Mouse (Mus musculus): ENCODE data around the gene Cpa2. TPM values are rescaled to one million over a fixed set of nuclear protein-coding genes. Genes with fewer than 3 reads are reported as not detected.

Gene Cpa2
- not detected for total RNA-seq (2021)
- long read RNA-seq, experiment 1 = 0 reads
- long read RNA-seq, experiment 2 = 0 reads

GRCm38 (mm10) chr6:30541009-30541799 is at the start of gene Cpa2:
Gene Cpa2 (plus strand): TSS chr6:30541582.
- DNase-seq = no peak
- Histone ChIP-seq H3K27ac (no peak within 1 kb of the TSS), H3K4me3 (no peak within 1 kb of the TSS)
- intact Hi-C loops (cut with DNase I) = no loop called here
- no peak for TF ChIP-seq CTCF (IDR thresholded peaks at IDR 0.05)

DNA sequence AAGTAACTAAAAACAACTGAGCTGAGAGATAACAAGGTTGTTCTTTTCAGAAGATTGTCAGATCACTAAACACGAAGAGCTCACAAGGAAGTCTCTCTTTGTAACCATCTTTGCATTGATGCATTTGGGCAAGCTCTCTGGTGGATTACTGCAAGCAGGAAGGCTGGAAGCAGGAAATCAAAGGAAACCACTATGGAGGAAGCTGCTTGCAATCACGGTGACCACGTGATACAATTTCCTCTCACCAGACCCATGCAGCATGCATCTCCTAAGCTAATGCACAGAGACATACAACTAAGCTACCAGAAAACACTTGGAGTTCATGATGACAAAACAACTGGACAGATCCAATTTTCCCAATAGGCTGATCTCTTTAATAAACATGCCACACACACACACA is 42.3 kb upstream of the Cpa2 start:
- Histone ChIP-seq H3K4me3 (no peak overlapping the region), H3K27ac (no peak overlapping the region)
- TF ChIP-seq CTCF (IDR thresholded peaks at IDR 0.05) = no peak
- no peak for DNase-seq
- intact Hi-C loops (cut with DNase I) = no loop called here

DNA sequence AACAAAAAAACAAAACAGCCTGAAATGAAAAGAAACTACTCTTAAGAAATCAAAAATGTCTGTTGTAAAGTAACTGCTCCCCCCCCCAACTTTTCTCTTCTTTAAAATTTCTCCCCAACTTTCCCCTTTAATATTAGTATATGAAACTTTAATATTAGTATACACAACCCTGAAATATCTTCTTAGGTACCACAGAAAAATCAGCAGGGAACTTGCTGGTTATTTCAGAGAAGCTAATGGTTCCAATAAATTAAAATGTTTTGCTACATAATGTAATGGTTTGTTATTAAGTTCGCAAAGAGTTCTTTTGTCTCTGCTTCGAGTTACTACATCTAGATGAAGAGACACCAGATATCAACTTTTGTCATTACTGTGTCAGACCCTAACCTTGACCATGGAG is 32.6 kb upstream of the Cpa2 start:
- intact Hi-C loops (cut with DNase I) = loop anchor here (5.0 kb wide), 1 partner anchor 388 kb away; the partner anchor contains the start of gene Copg2
- peak overlapping the region; percentile 91 for H3K27ac ChIP-seq
- DNase-seq = no peak
- peak overlapping the region; percentile 71 for H3K4me3 ChIP-seq
- no peak for TF ChIP-seq CTCF (IDR thresholded peaks at IDR 0.05)

DNA sequence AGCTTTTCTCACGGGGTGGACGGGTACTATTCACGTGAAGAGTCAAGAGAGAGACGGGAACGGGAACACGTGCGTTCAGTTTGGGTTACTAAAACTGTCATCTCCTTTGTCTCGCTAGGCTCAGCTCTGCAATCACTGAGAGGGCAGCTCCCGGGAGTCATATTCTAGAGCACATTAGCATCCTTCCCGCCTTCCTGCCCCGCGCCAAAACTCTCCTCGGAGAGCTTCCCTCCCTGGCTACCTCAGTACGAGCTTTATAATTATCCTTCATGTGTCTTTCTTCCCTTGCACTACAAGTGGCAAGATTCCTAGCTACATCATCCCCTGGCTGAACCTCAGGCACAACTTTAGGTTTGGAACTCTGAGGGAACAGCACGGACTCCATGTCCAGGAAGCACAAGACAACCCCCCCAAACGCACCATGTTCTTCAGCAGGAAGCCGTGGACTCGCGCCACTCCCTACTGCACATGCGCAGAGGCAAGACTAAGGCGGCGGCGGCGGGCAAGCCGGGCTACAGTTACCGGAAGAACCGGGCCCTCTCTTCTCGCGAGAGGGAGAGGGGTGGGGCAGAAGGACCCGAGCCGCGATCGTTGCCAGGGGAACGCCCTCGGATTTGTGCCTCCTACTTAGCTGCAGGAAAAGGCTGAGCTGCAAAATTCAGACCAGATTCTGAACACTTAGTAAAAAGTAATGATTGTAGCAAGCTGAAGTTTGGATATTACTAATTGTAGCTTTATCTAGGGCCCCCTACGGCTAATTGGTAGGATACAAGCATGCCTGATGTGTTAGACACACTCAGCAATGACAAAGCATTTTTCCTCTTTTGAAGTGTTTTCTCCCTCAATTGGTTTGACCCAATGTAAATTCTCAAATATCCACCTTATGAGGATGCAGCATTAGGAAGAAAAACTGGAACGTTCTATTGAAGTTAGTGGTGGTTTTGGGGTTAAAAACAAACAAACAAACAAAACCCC is 31.8 kb upstream of the Cpa2 start, which contains the start of the genes Tmem209 and Ssmem1:
Tmem209 (minus strand) TSS at position 519 of the 975 bp plus-strand sequence.
Ssmem1 (plus strand) TSS at position 585 of the 975 bp plus-strand sequence.
- peak; percentile 100 for DNase-seq
- H3K27ac ChIP-seq = peak within 1 kb of the TSS; percentile 91
- peak within 1 kb of the TSS; percentile 71 for H3K4me3 ChIP-seq
- TF ChIP-seq CTCF (IDR thresholded peaks at IDR 0.05) = no peak
- intact Hi-C loops (cut with DNase I) = loop anchor here (5.0 kb wide), 1 partner anchor 388 kb away; the partner anchor contains the start of gene Copg2

DNA sequence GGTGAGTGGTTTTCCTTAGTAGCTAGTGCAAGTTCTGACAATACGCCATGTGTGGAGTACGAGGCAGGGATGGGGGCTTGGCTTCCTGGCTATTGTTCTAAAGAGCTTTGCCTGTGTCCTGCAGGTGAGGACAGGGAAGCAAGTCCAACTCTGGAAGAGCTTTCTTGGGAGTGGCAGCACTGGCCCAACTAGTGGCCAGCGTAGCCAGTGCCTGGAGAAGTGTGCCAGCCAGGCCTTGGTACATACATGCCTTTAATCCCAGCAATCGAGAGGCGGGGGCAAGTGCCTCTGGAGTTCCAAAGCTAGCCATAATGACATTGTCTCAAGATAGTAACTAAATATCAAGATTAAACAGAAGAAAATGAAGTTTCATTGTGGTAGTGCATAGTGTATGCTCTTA is 31.1 kb upstream of the Cpa2 start:
- DNase-seq = no peak
- H3K27ac ChIP-seq = peak overlapping the region; percentile 91
- peak overlapping the region; percentile 71 for H3K4me3 ChIP-seq
- intact Hi-C loops (cut with DNase I) = no loop called here
- TF ChIP-seq CTCF (IDR thresholded peaks at IDR 0.05) = no peak

DNA sequence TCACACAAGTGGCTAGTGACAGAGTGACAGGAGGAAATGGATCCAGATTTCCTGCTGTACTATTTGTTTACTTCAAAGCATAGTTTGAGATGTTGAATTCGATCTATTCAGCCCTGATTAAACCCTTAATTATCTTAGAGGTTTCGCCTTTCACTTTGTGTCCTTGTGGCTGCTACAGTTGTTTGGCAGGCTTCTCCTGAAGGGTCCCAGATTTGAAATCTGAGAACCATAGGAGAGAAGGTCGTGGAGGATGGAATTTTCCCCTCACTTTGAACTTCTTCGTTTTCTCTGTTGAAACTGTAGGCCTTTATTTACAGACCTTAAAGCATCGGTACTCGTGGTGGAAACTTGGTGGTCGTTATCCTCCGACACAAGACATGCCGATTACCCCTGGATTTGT is 27.1 kb upstream of the Cpa2 start:
- Histone ChIP-seq H3K4me3 (no peak overlapping the region), H3K27ac (no peak overlapping the region)
- no peak for DNase-seq
- intact Hi-C loops (cut with DNase I) = no loop called here
- no peak for TF ChIP-seq CTCF (IDR thresholded peaks at IDR 0.05)

GRCm38 (mm10) chr6:30520400-30520799 is 21.0 kb upstream of the Cpa2 start:
- no peak for DNase-seq
- no peak overlapping the region for H3K27ac ChIP-seq
- intact Hi-C loops (cut with DNase I) = no loop called here
- H3K4me3 ChIP-seq = no peak overlapping the region
- no peak for TF ChIP-seq CTCF (IDR thresholded peaks at IDR 0.05)

DNA sequence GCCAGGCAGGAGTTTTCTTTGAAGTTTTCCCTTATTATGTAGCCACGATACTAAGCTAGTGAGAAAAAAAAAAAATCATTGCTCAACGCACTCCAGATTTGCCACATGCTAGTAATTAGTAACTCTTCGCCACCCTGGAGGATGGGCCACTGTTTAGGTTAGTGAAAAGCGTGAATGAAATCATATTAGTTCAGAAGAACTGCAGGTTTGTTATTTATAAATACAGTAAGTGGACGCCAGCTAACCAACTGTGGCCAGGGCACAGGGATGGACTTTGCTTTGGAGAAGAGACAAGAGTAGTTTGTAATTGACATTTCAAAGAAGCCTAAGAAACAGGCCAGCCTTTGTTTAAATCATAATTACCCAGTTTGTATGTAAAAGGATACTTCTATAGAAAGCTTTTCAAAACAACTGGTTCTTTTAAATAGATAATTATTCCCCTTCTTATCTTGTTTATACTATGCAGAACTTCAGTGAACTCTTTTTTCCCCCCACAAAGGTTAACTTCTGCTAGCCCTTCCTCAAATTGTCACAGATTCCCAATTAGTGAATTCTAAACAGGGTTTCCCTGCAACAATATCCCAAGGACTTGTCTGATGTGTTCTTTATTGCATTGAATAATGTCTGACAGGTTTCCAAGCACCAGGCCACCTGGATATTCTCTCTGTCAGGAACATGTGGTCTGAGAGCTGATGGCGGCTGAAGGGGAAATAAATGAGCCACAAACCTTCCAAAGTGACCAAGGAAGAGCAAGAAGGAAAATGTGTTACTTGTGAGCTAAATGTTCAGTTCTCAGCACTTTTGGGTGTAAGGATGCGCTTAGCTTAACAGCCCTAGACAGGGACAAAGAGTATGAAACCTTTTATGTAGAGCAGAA is 15.7 kb upstream of the Cpa2 start:
- Histone ChIP-seq H3K4me3 (no peak overlapping the region), H3K27ac (no peak overlapping the region)
- no peak for DNase-seq
- intact Hi-C loops (cut with DNase I) = no loop called here
- TF ChIP-seq CTCF (IDR thresholded peaks at IDR 0.05) = no peak

DNA sequence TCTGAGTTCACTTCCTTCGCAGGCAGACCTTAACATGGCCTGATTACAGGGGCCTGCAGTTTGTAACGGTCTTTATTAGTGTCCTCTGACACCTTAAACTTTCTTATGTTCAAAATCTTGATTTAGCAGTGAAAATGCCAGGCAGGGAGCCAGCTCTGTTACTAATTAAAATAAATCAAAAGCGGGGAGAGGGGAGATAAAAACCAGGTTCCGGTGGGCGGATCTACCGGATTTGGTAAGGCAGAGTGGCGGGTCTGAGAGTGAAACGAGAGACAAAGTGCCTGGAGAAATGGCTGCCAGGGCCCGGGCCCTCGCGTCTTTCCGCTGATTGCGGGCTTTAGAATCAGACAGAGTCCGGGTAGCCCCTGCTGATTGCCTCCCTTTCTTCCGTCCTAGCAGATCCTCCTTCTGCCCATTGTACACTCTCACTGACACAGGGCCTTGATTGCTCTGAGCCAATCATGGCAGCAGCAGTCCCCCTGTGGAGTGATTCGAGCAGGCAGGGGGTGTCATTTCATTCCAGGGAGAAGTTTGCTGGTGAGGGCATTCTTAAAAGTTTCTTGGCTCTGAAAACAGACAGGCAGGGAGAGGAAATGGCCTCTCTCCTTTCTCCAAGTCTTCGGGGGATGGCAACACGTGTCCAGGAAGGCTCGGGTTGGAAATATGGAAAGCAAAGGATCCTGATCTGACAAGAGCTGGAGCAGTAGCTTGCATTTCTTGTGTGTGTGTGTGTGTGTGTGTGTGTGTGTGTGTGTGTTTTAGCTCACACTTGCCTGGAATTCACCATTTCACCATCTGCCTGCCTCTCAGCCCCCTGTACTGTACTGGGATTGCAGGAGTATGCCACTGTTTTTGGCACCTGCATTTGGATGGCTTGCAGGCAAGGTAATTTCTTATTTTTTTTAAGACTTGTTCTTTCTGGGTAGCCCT is 14.5 kb upstream of the Cpa2 start:
- H3K4me3 ChIP-seq = peak overlapping the region; percentile 50
- TF ChIP-seq CTCF (IDR thresholded peaks at IDR 0.05) = no peak
- intact Hi-C loops (cut with DNase I) = no loop called here
- no peak for DNase-seq
- no peak overlapping the region for H3K27ac ChIP-seq

GRCm38 (mm10) chr6:30528800-30529199 is 12.6 kb upstream of the Cpa2 start:
- Histone ChIP-seq H3K4me3 (no peak overlapping the region), H3K27ac (no peak overlapping the region)
- no peak for DNase-seq
- TF ChIP-seq CTCF (IDR thresholded peaks at IDR 0.05) = no peak
- intact Hi-C loops (cut with DNase I) = no loop called here

- Histone ChIP-seq H3K27ac (no peak overlapping the region), H3K4me3 (no peak overlapping the region)
- TF ChIP-seq CTCF (IDR thresholded peaks at IDR 0.05) = peak; percentile 81
- peak; percentile 56 for DNase-seq
- intact Hi-C loops (cut with DNase I) = loop anchor here (2.0 to 10.0 kb wide), 2 partner anchors 447 to 499 kb away; no protein-coding TSS in a partner anchor
Observed at GRCm38 (mm10) chr6:30535340-30535739, 6.0 kb upstream of the Cpa2 start.
